In the genomic region with DNA sequence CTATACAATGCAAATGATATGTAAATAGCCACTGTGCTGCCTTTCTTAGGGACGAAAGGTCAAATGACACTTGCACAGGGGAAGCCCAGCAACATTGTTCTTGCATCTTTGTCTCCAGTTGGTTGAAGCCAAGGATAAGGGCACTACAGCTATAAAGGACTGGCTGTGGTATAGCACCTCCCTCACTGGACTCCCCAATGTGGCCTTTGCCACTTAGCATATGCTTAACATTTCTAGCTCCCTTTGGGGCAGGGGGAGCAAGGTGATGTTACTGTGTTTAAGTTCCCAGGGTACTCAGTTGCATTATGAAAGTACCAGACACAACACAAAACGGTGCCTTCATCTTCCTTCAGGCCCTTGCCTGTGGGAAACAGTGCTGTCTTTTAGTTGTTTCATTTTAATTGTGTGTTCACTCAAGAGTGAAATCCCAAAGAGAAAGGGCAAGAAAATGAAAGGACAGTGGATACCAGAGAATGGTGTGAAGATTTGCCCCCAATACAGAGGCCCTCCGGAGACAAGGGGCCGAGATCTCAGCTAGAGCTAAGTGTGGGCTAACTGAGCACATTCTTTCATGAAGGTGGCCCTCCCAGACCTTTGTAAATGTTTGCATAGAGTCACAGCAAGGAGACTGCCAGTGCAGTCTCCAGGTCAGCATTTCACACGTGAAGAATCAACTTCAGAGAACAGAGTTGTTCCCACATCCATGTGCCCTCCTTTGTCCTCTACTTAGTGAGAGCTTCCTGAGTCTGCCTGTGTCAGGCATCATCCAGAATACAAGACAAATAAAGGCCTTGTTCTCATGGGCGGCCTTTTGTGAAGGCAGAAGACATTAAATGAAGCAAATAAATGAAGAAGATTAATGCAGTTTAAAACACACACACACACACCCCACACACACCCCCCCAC, we compare ENCODE assay signal across 16 mouse cellular contexts. TPM values are rescaled to one million over a fixed set of nuclear protein-coding genes. Genes with fewer than 3 reads are reported as not detected.
DNase-seq lines count a peak whose midpoint lies in the region; ATAC-seq and TF ChIP-seq lines count a peak whose summit lies in the region.
"Had no signal": no experiment of that assay in that cellular context is flagged by ENCODE, and none has a peak within 500 bp of the region (broad histone marks: within the 10 kb centered on the region; RNA-seq: fewer than 3 reads in every experiment).

No protein-coding gene starts in this region.

- H3K9me3 ChIP-seq in intestine, embryonic 14.5 days (ENCODE audit: control insufficient read depth, low read length) = peaks cover 9% of the 10 kb centered on the region; the same call in 1 of the 2 replicates
- H3K9me3 ChIP-seq in intestine, postnatal 0 days (ENCODE audit: control insufficient read depth) = no peaks in the 10 kb centered on the region
- no peaks in the 10 kb centered on the region; the same call in 1 of the 2 replicates for H3K9me3 ChIP-seq in midbrain, embryonic 10.5 days (replicated peaks)
- no peaks in the 10 kb centered on the region for H3K9me3 ChIP-seq in midbrain, embryonic 15.5 days
- H3K9me3 ChIP-seq: embryonic facial prominence, embryonic 13.5 days; heart, embryonic 10.5 days had no signal

- 0 out of 2 replicates have a peak overlapping the region, but pooled peaks have one; percentile 21 for H3K27ac ChIP-seq in cerebellum, adult 2 months (ENCODE audit: insufficient read depth, low read length)
- H3K27ac ChIP-seq in intestine, embryonic 14.5 days (ENCODE audit: low read depth) = no peak overlapping the region
- H3K27ac ChIP-seq in intestine, postnatal 0 days (ENCODE audit: low read depth, low read length) = no peak overlapping the region
- peak overlapping the region; percentile 74 for H3K27ac ChIP-seq in midbrain, embryonic 10.5 days (replicated peaks)
- no peak overlapping the region for H3K27ac ChIP-seq in midbrain, embryonic 15.5 days
- H3K27ac ChIP-seq: embryonic facial prominence, embryonic 13.5 days; heart, embryonic 10.5 days had no signal

- H3K27me3 ChIP-seq in cerebellum, adult 2 months (ENCODE audit: control insufficient read depth, insufficient read depth, low read length) = no peaks in the 10 kb centered on the region
- no peaks in the 10 kb centered on the region for H3K27me3 ChIP-seq in intestine, embryonic 14.5 days (replicated peaks; ENCODE audit: control insufficient read depth, insufficient read depth, low read length)
- no peaks in the 10 kb centered on the region for H3K27me3 ChIP-seq in intestine, postnatal 0 days (replicated peaks; ENCODE audit: control insufficient read depth, insufficient read depth, low read length)
- no peaks in the 10 kb centered on the region for H3K27me3 ChIP-seq in midbrain, embryonic 10.5 days (ENCODE audit: low read depth, poor library complexity, severe bottlenecking)
- no peaks in the 10 kb centered on the region for H3K27me3 ChIP-seq in midbrain, embryonic 15.5 days (replicated peaks)
- H3K27me3 ChIP-seq: embryonic facial prominence, embryonic 13.5 days had no signal

- no peak overlapping the region for H3K4me2 ChIP-seq in intestine, embryonic 14.5 days (ENCODE audit: low read length)
- H3K4me2 ChIP-seq in intestine, postnatal 0 days (replicated peaks; ENCODE audit: low read depth) = no peak overlapping the region
- no peak overlapping the region for H3K4me2 ChIP-seq in midbrain, embryonic 15.5 days
- H3K4me2 ChIP-seq: embryonic facial prominence, embryonic 13.5 days had no signal

- H3K9ac ChIP-seq in intestine, embryonic 14.5 days (ENCODE audit: low read length) = no peak overlapping the region
- no peak overlapping the region for H3K9ac ChIP-seq in intestine, postnatal 0 days (ENCODE audit: low read depth, low read length)
- no peak overlapping the region for H3K9ac ChIP-seq in midbrain, embryonic 15.5 days
- H3K9ac ChIP-seq: embryonic facial prominence, embryonic 13.5 days had no signal

- TF ChIP-seq POLR2A in cerebellum, adult 2 months (IDR thresholded peaks at IDR 0.05; ENCODE audit: borderline replicate concordance, insufficient read depth, low read length) = no peak

- 54% methylated on average over 6 of the region's 6 CpGs for WGBS in cerebellum, adult 2 months
- WGBS in intestine, embryonic 14.5 days = 56% methylated on average over 6 of the region's 6 CpGs
- WGBS in intestine, postnatal 0 days = 54% methylated on average over 6 of the region's 6 CpGs
- 30% methylated on average over 6 of the region's 6 CpGs for WGBS in midbrain, embryonic 10.5 days
- 13% methylated on average over 6 of the region's 6 CpGs for WGBS in midbrain, embryonic 15.5 days

- no peak for ATAC-seq in intestine, embryonic 14.5 days (replicated peaks; ENCODE audit: low FRiP score, low TSS enrichment, low read depth)
- no peak for ATAC-seq in intestine, postnatal 0 days
- ATAC-seq in midbrain, embryonic 15.5 days (replicated peaks) = no peak
- ATAC-seq: CD4-positive, CD25-positive, alpha-beta regulatory T cell, adult 4 months had no signal

- peaks cover 10% of the 10 kb centered on the region; the same call in 1 of the 2 replicates for H3K4me1 ChIP-seq in cerebellum, adult 2 months (ENCODE audit: control insufficient read depth, insufficient read depth, low read length)
- 0 out of 2 replicates have a peak, but pooled peaks cover 5% of the 10 kb centered on the region for H3K4me1 ChIP-seq in intestine, embryonic 14.5 days (replicated peaks; ENCODE audit: control insufficient read depth, insufficient read depth, low read length)
- 0 out of 2 replicates have a peak, but pooled peaks cover 9% of the 10 kb centered on the region for H3K4me1 ChIP-seq in intestine, postnatal 0 days (replicated peaks; ENCODE audit: control insufficient read depth, insufficient read depth, low read length)
- H3K4me1 ChIP-seq in midbrain, embryonic 10.5 days = peaks cover 19% of the 10 kb centered on the region
- H3K4me1 ChIP-seq in midbrain, embryonic 15.5 days = no peaks in the 10 kb centered on the region

- peak in 1 of 2 experiments; percentile 6 for DNase-seq in cerebellum, adult 2 months
- no peak for DNase-seq in cerebellum, postnatal 14 days
- DNase-seq in intestine, embryonic 14.5 days (ENCODE audit: low spot score) = peak; percentile 50
- peak; percentile 33 for DNase-seq in midbrain, embryonic 10.5 days (ENCODE audit: low spot score)
- DNase-seq in yolk sac, embryonic 10.5 days (ENCODE audit: low spot score) = peak; percentile 32
- no peak for DNase-seq in frontal cortex, postnatal 25 days (ENCODE audit: low spot score in 2 of 2)
- DNase-seq: adrenal gland, adult 2 months; cerebellum, postnatal 36 days; gastrocnemius, postnatal 25 days; heart, postnatal 14 days; thymus, postnatal 14 days had no signal

- H3K4me3 ChIP-seq in cerebellum, adult 2 months (replicated peaks; ENCODE audit: insufficient read depth, low read depth, low read length) = no peak overlapping the region
- H3K4me3 ChIP-seq in intestine, embryonic 14.5 days (ENCODE audit: low read depth, low read length) = no peak overlapping the region
- H3K4me3 ChIP-seq in intestine, postnatal 0 days (ENCODE audit: low read depth, low read length) = no peak overlapping the region
- no peak overlapping the region for H3K4me3 ChIP-seq in midbrain, embryonic 10.5 days
- no peak overlapping the region for H3K4me3 ChIP-seq in midbrain, embryonic 15.5 days
- H3K4me3 ChIP-seq: embryonic facial prominence, embryonic 13.5 days; heart, embryonic 10.5 days had no signal

- TF ChIP-seq CTCF in cerebellum, adult 2 months (IDR thresholded peaks at IDR 0.05; ENCODE audit: borderline replicate concordance, insufficient read depth, low read depth, low read length) = no peak
- no peak for TF ChIP-seq CTCF in intestine, postnatal 0 days (IDR thresholded peaks at IDR 0.05; ENCODE audit: low read depth)

- H3K36me3 ChIP-seq in intestine, embryonic 14.5 days (ENCODE audit: control insufficient read depth, insufficient read depth, low read length) = no peaks in the 10 kb centered on the region
- no peaks in the 10 kb centered on the region for H3K36me3 ChIP-seq in intestine, postnatal 0 days (ENCODE audit: control insufficient read depth, insufficient read depth)
- no peaks in the 10 kb centered on the region for H3K36me3 ChIP-seq in midbrain, embryonic 10.5 days
- no peaks in the 10 kb centered on the region for H3K36me3 ChIP-seq in midbrain, embryonic 15.5 days (replicated peaks)
- H3K36me3 ChIP-seq: embryonic facial prominence, embryonic 13.5 days; heart, embryonic 10.5 days had no signal

RNA-seq across cellular contexts. Expression of a gene that starts 28.1 kb away (rescaled TPM):
- 25.2 and 32.7 TPM in 2 replicates for polyA plus RNA-seq in cerebellum, adult 2 months (2012; rRNA removed)
- polyA plus RNA-seq in intestine, embryonic 14.5 days (2014; fragmentation: Nextera tagmentation; extraction: Ambion mirVana) = 4.9 and 6.2 TPM in 2 replicates
- polyA plus RNA-seq in intestine, postnatal 0 days (2015; fragmentation: Nextera tagmentation; extraction: Ambion mirVana) = 2.4 and 3.1 TPM in 2 replicates
- polyA plus RNA-seq in midbrain, embryonic 10.5 days (2016; fragmentation: Nextera tagmentation; extraction: Ambion mirVana) = 0.67 and 0.73 TPM in 2 replicates
- polyA plus RNA-seq in midbrain, embryonic 15.5 days (2015; fragmentation: Nextera tagmentation; extraction: Ambion mirVana) = 0.23 and 0.35 TPM in 2 replicates
- polyA plus RNA-seq: adrenal gland, adult 2 months had no signal

RNA-seq across cellular contexts. Expression of a gene that starts 54.3 kb away (rescaled TPM):
- 3.0 and 3.5 TPM in 2 replicates for polyA plus RNA-seq in cerebellum, adult 2 months (2012; rRNA removed)
- polyA plus RNA-seq in intestine, embryonic 14.5 days (2014; fragmentation: Nextera tagmentation; extraction: Ambion mirVana) = 27.3 and 31.3 TPM in 2 replicates
- 10.5 and 11.7 TPM in 2 replicates for polyA plus RNA-seq in intestine, postnatal 0 days (2015; fragmentation: Nextera tagmentation; extraction: Ambion mirVana)
- 9.4 and 10.6 TPM in 2 replicates for polyA plus RNA-seq in midbrain, embryonic 10.5 days (2016; fragmentation: Nextera tagmentation; extraction: Ambion mirVana)
- 5.8 and 6.6 TPM in 2 replicates for polyA plus RNA-seq in midbrain, embryonic 15.5 days (2015; fragmentation: Nextera tagmentation; extraction: Ambion mirVana)

Comparison
In these comparisons a context has a peak if more than half of its experiments do, and no peak if none do; other contexts are left out.
1. H3K27ac ChIP-seq: peak in cerebellum, adult 2 months (single experiment) and midbrain, embryonic 10.5 days (single experiment); none in intestine, embryonic 14.5 days (single experiment), intestine, postnatal 0 days (single experiment) and midbrain, embryonic 15.5 days (single experiment).
2. DNase-seq: peak in intestine, embryonic 14.5 days (single experiment), midbrain, embryonic 10.5 days (single experiment) and yolk sac, embryonic 10.5 days (single experiment); none in cerebellum, postnatal 14 days (0 of 2) and frontal cortex, postnatal 25 days (0 of 2).